Mouse (Mus musculus): ENCODE measurements around the gene Fam162a. TPM values are rescaled to one million over a fixed set of nuclear protein-coding genes. Genes with fewer than 3 reads are reported as not detected.

Fam162a gene
- polyA plus RNA-seq, 1 experiment from 2014 or later: 318 TPM

Other genes starting within 250 kb of the Fam162a start
- 1.5 and 1.9 TPM in 2 replicates for gene Parp14, start 200.1 kb downstream of the Fam162a start, polyA plus RNA-seq (2015; fragmentation: Nextera tagmentation; extraction: Ambion mirVana)
- gene Parp9, start 133.1 kb downstream of the Fam162a start, polyA plus RNA-seq (2015; fragmentation: Nextera tagmentation; extraction: Ambion mirVana): 8.8 and 11.1 TPM in 2 replicates
- 6.9 and 7.0 TPM in 2 replicates for gene Dtx3l, start 132.4 kb downstream of the Fam162a start, polyA plus RNA-seq (2015; fragmentation: Nextera tagmentation; extraction: Ambion mirVana)
- 29.5 and 34.8 TPM in 2 replicates for gene Kpna1, start 92.8 kb downstream of the Fam162a start, polyA plus RNA-seq (2015; fragmentation: Nextera tagmentation; extraction: Ambion mirVana)
- 9.9 and 10.2 TPM in 2 replicates for gene Wdr5b, start 30.4 kb downstream of the Fam162a start, polyA plus RNA-seq (2015; fragmentation: Nextera tagmentation; extraction: Ambion mirVana)
- 72.9 and 78.4 TPM in 2 replicates for gene Ccdc58, start 91 bp upstream of the Fam162a start, polyA plus RNA-seq (2015; fragmentation: Nextera tagmentation; extraction: Ambion mirVana)
- 0.23 and 0.43 TPM in 2 replicates for gene Csta1, start 59.6 kb upstream of the Fam162a start, polyA plus RNA-seq (2015; fragmentation: Nextera tagmentation; extraction: Ambion mirVana)
- gene Stfa2l1, start 85.2 kb upstream of the Fam162a start, polyA plus RNA-seq (2015; fragmentation: Nextera tagmentation; extraction: Ambion mirVana): 1.0 and 1.3 TPM in 2 replicates
- gene Gm5483, start 112.6 kb upstream of the Fam162a start, polyA plus RNA-seq (2015; fragmentation: Nextera tagmentation; extraction: Ambion mirVana): 3.0 and 6.3 TPM in 2 replicates
- not detected in 2 replicates for gene Gm5416, start 138.8 kb upstream of the Fam162a start, polyA plus RNA-seq (2015; fragmentation: Nextera tagmentation; extraction: Ambion mirVana)
- 0.84 and 1.9 TPM in 2 replicates for gene 2010005H15Rik, start 149.9 kb upstream of the Fam162a start, polyA plus RNA-seq (2015; fragmentation: Nextera tagmentation; extraction: Ambion mirVana)
- 4.6 and 10.1 TPM in 2 replicates for gene Stfa1, start 205.4 kb upstream of the Fam162a start, polyA plus RNA-seq (2015; fragmentation: Nextera tagmentation; extraction: Ambion mirVana)